Mouse (Mus musculus): Measurements from ENCODE around the gene Cd151.

The Cd151 gene

GRCm38 (mm10) chr7:141493729-141494128 is 26.5 kb downstream of the Cd151 start:
- no peak for DNase-seq (ENCODE audit: low spot score in 2 of 2)

GRCm38 (mm10) chr7:141495379-141495778 is 28.2 kb downstream of the Cd151 start:
- DNase-seq (ENCODE audit: low spot score in 2 of 2): no peak

GRCm38 (mm10) chr7:141495940-141496339 is 28.7 kb downstream of the Cd151 start:
- no peak for DNase-seq (ENCODE audit: low spot score in 2 of 2)

- DNase-seq (ENCODE audit: low spot score in 2 of 2): no peak
These were observed 30.4 kb downstream of the Cd151 start for GRCm38 (mm10) chr7:141497600-141497999.

GRCm38 (mm10) chr7:141501820-141502555 is 34.8 kb downstream of the Cd151 start:
- no peak for DNase-seq (ENCODE audit: low spot score in 2 of 2)

GRCm38 (mm10) chr7:141502556-141502905 is 35.3 kb downstream of the Cd151 start:
- no peak for DNase-seq (ENCODE audit: low spot score in 2 of 2)

GRCm38 (mm10) chr7:141506278-141506677 is 39.1 kb downstream of the Cd151 start:
- no peak for DNase-seq (ENCODE audit: low spot score in 2 of 2)

GRCm38 (mm10) chr7:141508160-141508559 is 41.0 kb downstream of the Cd151 start:
- no peak for DNase-seq (ENCODE audit: low spot score in 2 of 2)

GRCm38 (mm10) chr7:141510196-141510595 is 43.0 kb downstream of the Cd151 start:
- no peak for DNase-seq (ENCODE audit: low spot score in 2 of 2)

- no peak for DNase-seq (ENCODE audit: low spot score in 2 of 2)
These were observed 43.5 kb downstream of the Cd151 start for GRCm38 (mm10) chr7:141510681-141511191.

- DNase-seq (ENCODE audit: low spot score in 2 of 2): no peak
These were observed 50.4 kb downstream of the Cd151 start for GRCm38 (mm10) chr7:141517638-141518037.

- DNase-seq (ENCODE audit: low spot score in 2 of 2): no peak
These were observed 51.1 kb downstream of the Cd151 start for GRCm38 (mm10) chr7:141518296-141518695.

GRCm38 (mm10) chr7:141518926-141519325 is 51.7 kb downstream of the Cd151 start:
- DNase-seq (ENCODE audit: low spot score in 2 of 2): no peak

GRCm38 (mm10) chr7:141519795-141520194 is 52.6 kb downstream of the Cd151 start:
- DNase-seq (ENCODE audit: low spot score in 2 of 2): no peak

All from right cerebral cortex, postnatal 36 days (tissue).